24 mouse cellular contexts compared by ENCODE assay signal in genomic region chrX:110764080-110764479, GRCm38 (mm10). TPM values are rescaled to one million over a fixed set of nuclear protein-coding genes. Genes with fewer than 3 reads are reported as not detected.
"Had no signal": no experiment of that assay in that cellular context is flagged by ENCODE, and none has a peak within 500 bp of the region (broad histone marks: within the 10 kb centered on the region; RNA-seq: fewer than 3 reads in every experiment).

No protein-coding gene starts in this region.

- H3K27me3 ChIP-seq: liver, embryonic 15.5 days; lung, embryonic 15.5 days; megakaryocyte, embryonic 14.5 days; midbrain, embryonic 13.5 days; neural tube, embryonic 13.5 days; stomach, embryonic 15.5 days had no signal

- H3K27ac ChIP-seq: left cerebral cortex, adult 2 months; liver, embryonic 15.5 days; lung, embryonic 15.5 days; midbrain, embryonic 10.5 days; midbrain, embryonic 13.5 days; neural tube, embryonic 13.5 days; stomach, embryonic 15.5 days had no signal

- H3K4me1 ChIP-seq: liver, embryonic 15.5 days; lung, embryonic 15.5 days; megakaryocyte, embryonic 14.5 days; midbrain, embryonic 10.5 days; midbrain, embryonic 13.5 days; neural tube, embryonic 13.5 days; stomach, embryonic 15.5 days had no signal

- H3K4me3 ChIP-seq: left cerebral cortex, adult 2 months; liver, embryonic 15.5 days; lung, embryonic 15.5 days; megakaryocyte, embryonic 14.5 days; midbrain, embryonic 10.5 days; midbrain, embryonic 13.5 days; myocyte; neural tube, embryonic 13.5 days; stomach, embryonic 15.5 days had no signal

- H3K9ac ChIP-seq: liver, embryonic 15.5 days; lung, embryonic 15.5 days; midbrain, embryonic 13.5 days; neural tube, embryonic 13.5 days; stomach, embryonic 15.5 days had no signal

- DNase-seq: kidney, postnatal 14 days; kidney, postnatal 4 days; layer of hippocampus, postnatal 36 days; lung, adult 18-20 months; lung, postnatal 10 days; lung, postnatal 36 days; retina, postnatal 1 day; right cerebral cortex, postnatal 25 days; spleen, adult 18-20 months; thymus, postnatal 36 days had no signal

- ATAC-seq: midbrain, embryonic 13.5 days; midbrain, embryonic 16.5 days had no signal

- H3K4me2 ChIP-seq: liver, embryonic 11.5 days; liver, embryonic 15.5 days; lung, embryonic 15.5 days; midbrain, embryonic 13.5 days; neural tube, embryonic 13.5 days; stomach, embryonic 15.5 days had no signal

- H3K9me3 ChIP-seq: liver, embryonic 15.5 days; lung, embryonic 15.5 days; megakaryocyte, embryonic 14.5 days; midbrain, embryonic 10.5 days; midbrain, embryonic 13.5 days; neural tube, embryonic 13.5 days; stomach, embryonic 15.5 days had no signal

- H3K36me3 ChIP-seq: liver, embryonic 15.5 days; lung, embryonic 15.5 days; midbrain, embryonic 10.5 days; midbrain, embryonic 13.5 days; neural tube, embryonic 13.5 days; stomach, embryonic 15.5 days had no signal

RNA-seq across cellular contexts. Expression of gene Pou3f4, which starts 50.0 kb away (rescaled TPM):
- total RNA-seq: monocyte, adult 5-6 weeks; neutrophil, adult 5-6 weeks had no signal
- polyA plus RNA-seq: kidney, embryonic 16.5 days; liver, embryonic 15.5 days; myocyte had no signal
